Comparison of ENCODE assay signal across 8 mouse cellular contexts in genomic region chr4:135166413-135167225, GRCm38 (mm10). TPM values are rescaled to one million over a fixed set of nuclear protein-coding genes. Genes with fewer than 3 reads are reported as not detected.
DNase-seq lines count a peak whose midpoint lies in the region; ATAC-seq and TF ChIP-seq lines count a peak whose summit lies in the region.

No protein-coding gene starts in this region.

- no peaks in the 10 kb centered on the region for H3K79me2 ChIP-seq in heart, adult 2 months (replicated peaks; ENCODE audit: control insufficient read depth, insufficient read depth, low read length)

- H3K4me2 ChIP-seq in heart, embryonic 15.5 days, result peak overlapping the region; percentile 47
- peak overlapping the region; percentile 36 for H3K4me2 ChIP-seq in hindbrain, embryonic 12.5 days (replicated peaks)
- H3K4me2 ChIP-seq in midbrain, embryonic 11.5 days, result peak overlapping the region; percentile 17

- H3K27ac ChIP-seq in heart, embryonic 15.5 days, result no peak overlapping the region
- no peak overlapping the region for H3K27ac ChIP-seq in heart, adult 2 months
- 0 out of 2 replicates have a peak overlapping the region, but pooled peaks have one; percentile 18 for H3K27ac ChIP-seq in hindbrain, embryonic 12.5 days
- no peak overlapping the region for H3K27ac ChIP-seq in midbrain, embryonic 11.5 days (ENCODE audit: low read depth, low read length)

- H3K9ac ChIP-seq in heart, embryonic 15.5 days, result no peak overlapping the region
- no peak overlapping the region for H3K9ac ChIP-seq in heart, adult 2 months (ENCODE audit: low read depth, low read length)
- no peak overlapping the region for H3K9ac ChIP-seq in hindbrain, embryonic 12.5 days
- H3K9ac ChIP-seq in midbrain, embryonic 11.5 days (ENCODE audit: low read length), result peak overlapping the region; percentile 30

- peak overlapping the region; percentile 20; the same call in 1 of the 2 replicates for H3K4me3 ChIP-seq in heart, embryonic 15.5 days
- H3K4me3 ChIP-seq in heart, adult 2 months, result no peak overlapping the region
- no peak overlapping the region for H3K4me3 ChIP-seq in hindbrain, embryonic 12.5 days
- H3K4me3 ChIP-seq in midbrain, embryonic 11.5 days (ENCODE audit: low read depth, low read length), result no peak overlapping the region

- H3K9me3 ChIP-seq in heart, embryonic 15.5 days (replicated peaks), result no peaks in the 10 kb centered on the region
- H3K9me3 ChIP-seq in hindbrain, embryonic 12.5 days (replicated peaks), result no peaks in the 10 kb centered on the region
- no peaks in the 10 kb centered on the region for H3K9me3 ChIP-seq in midbrain, embryonic 11.5 days (ENCODE audit: control insufficient read depth, low read length)

- no peak for TF ChIP-seq POLR2A in heart, adult 2 months (IDR thresholded peaks at IDR 0.05; ENCODE audit: insufficient read depth, low read depth, low read length)
- TF ChIP-seq POLR2A in brain, embryonic 14.5 days (IDR thresholded peaks at IDR 0.05; ENCODE audit: borderline replicate concordance, extremely low read depth, insufficient read depth, insufficient read length, poor library complexity, severe bottlenecking), result no peak

- no peaks in the 10 kb centered on the region for H3K36me3 ChIP-seq in heart, embryonic 15.5 days
- H3K36me3 ChIP-seq in heart, adult 2 months (ENCODE audit: control insufficient read depth, insufficient read depth, low read length), result no peaks in the 10 kb centered on the region
- no peaks in the 10 kb centered on the region for H3K36me3 ChIP-seq in hindbrain, embryonic 12.5 days
- no peaks in the 10 kb centered on the region for H3K36me3 ChIP-seq in midbrain, embryonic 11.5 days (ENCODE audit: control insufficient read depth, insufficient read depth, low read length)

- DNase-seq in heart, adult 2 months, result no peak
- DNase-seq in brain, embryonic 14.5 days (ENCODE audit: low read depth), result peak; percentile 78
- DNase-seq in midbrain, embryonic 11.5 days (ENCODE audit: low spot score, missing footprints), result peak; percentile 90
- no peak for DNase-seq in left cerebral cortex, postnatal 25 days (ENCODE audit: low spot score in 2 of 2)
- DNase-seq in cerebellum, adult 11 months, result no peak
- no peak for DNase-seq in cerebellum, adult 9-10 months

- WGBS in heart, embryonic 15.5 days, result 7% methylated on average over 23 of the region's 23 CpGs
- WGBS in heart, adult 2 months, result 20% methylated on average over 23 of the region's 23 CpGs
- 4% methylated on average over 22 of the region's 23 CpGs for WGBS in hindbrain, embryonic 12.5 days
- 4% methylated on average over 20 of the region's 23 CpGs for WGBS in midbrain, embryonic 11.5 days

- TF ChIP-seq CTCF in heart, adult 2 months (IDR thresholded peaks at IDR 0.05), result no peak
- TF ChIP-seq CTCF in brain, embryonic 14.5 days (IDR thresholded peaks at IDR 0.05; ENCODE audit: borderline replicate concordance, extremely low read depth, insufficient read depth, insufficient read length), result no peak

- peaks cover 72% of the 10 kb centered on the region for H3K27me3 ChIP-seq in heart, embryonic 15.5 days
- peaks cover 3% of the 10 kb centered on the region; the same call in 1 of the 2 replicates for H3K27me3 ChIP-seq in heart, adult 2 months (ENCODE audit: control insufficient read depth, insufficient read depth, low read length)
- peaks cover 71% of the 10 kb centered on the region for H3K27me3 ChIP-seq in hindbrain, embryonic 12.5 days
- H3K27me3 ChIP-seq in midbrain, embryonic 11.5 days (ENCODE audit: control insufficient read depth, insufficient read depth, low read length), result peaks cover 34% of the 10 kb centered on the region

- TF ChIP-seq EP300 in heart, adult 2 months (IDR thresholded peaks at IDR 0.05; ENCODE audit: insufficient read depth, low read depth, low read length), result no peak

- peaks cover 19% of the 10 kb centered on the region for H3K4me1 ChIP-seq in heart, embryonic 15.5 days (replicated peaks)
- no peaks in the 10 kb centered on the region for H3K4me1 ChIP-seq in heart, adult 2 months (ENCODE audit: control insufficient read depth, insufficient read depth, low read length)
- H3K4me1 ChIP-seq in hindbrain, embryonic 12.5 days, result peaks cover 42% of the 10 kb centered on the region
- H3K4me1 ChIP-seq in midbrain, embryonic 11.5 days (ENCODE audit: control insufficient read depth, insufficient read depth, low read length), result peaks cover 2% of the 10 kb centered on the region; the same call in 1 of the 2 replicates

- no peak; the same call in 1 of the 2 replicates for ATAC-seq in heart, embryonic 15.5 days (replicated peaks; ENCODE audit: insufficient number of reproducible peaks, insufficient read depth, low FRiP score, low read depth)
- ATAC-seq in hindbrain, embryonic 12.5 days (ENCODE audit: low FRiP score), result peak; percentile 65
- ATAC-seq in midbrain, embryonic 11.5 days (ENCODE audit: low FRiP score), result no peak

- intact Hi-C loops in heart, adult 2 months (cut with DNase I), result no loop called here
- intact Hi-C loops in left cerebral cortex, postnatal 25 days (cut with DNase I), result no loop called here

RNA-seq across cellular contexts. Expression of gene Runx3, which starts 46.2 kb away (rescaled TPM):
- polyA plus RNA-seq in heart, embryonic 15.5 days (2015; fragmentation: Nextera tagmentation; extraction: Ambion mirVana), result 0.14 and 0.77 TPM in 2 replicates
- 1 to 10 TPM in 1 of 2 experiments, under 1 TPM in 1; 0.97 to 1.2 TPM for total RNA-seq in heart, adult 2 months (2021)
- 0.15 and 0.39 TPM in 2 replicates for polyA plus RNA-seq in heart, adult 2 months (2012; rRNA removed)
- 0.40 and 0.64 TPM in 2 replicates for polyA plus RNA-seq in brain, embryonic 14.5 days (2012; rRNA removed)
- 0.19 and 0.29 TPM in 2 replicates for polyA plus RNA-seq in hindbrain, embryonic 12.5 days (2016; fragmentation: Nextera tagmentation; extraction: Ambion mirVana)
- polyA plus RNA-seq in midbrain, embryonic 11.5 days (2014; fragmentation: Nextera tagmentation; extraction: Ambion mirVana), result 0.08 TPM in 1 of 2 replicates, not detected in the other
- total RNA-seq in left cerebral cortex, postnatal 25 days (2021), result not detected

Comparison
In these comparisons a context has a peak if more than half of its experiments do, and no peak if none do; other contexts are left out.
1. DNase-seq: peak in brain, embryonic 14.5 days (single experiment) and midbrain, embryonic 11.5 days (single experiment); none in heart, adult 2 months (0 of 2), left cerebral cortex, postnatal 25 days (0 of 2), cerebellum, adult 11 months (single experiment) and cerebellum, adult 9-10 months (single experiment).
2. Peak in every context shown above with its lines, with median percentiles within 50 percentile points of each other: H3K4me2 ChIP-seq.